16 mouse cellular contexts compared by ENCODE assay signal in genomic region chrX:103939701-103940100, GRCm38 (mm10).
"Had no signal": no experiment of that assay in that cellular context is flagged by ENCODE, and none has a peak within 500 bp of the region (broad histone marks: within the 10 kb centered on the region; RNA-seq: fewer than 3 reads in every experiment).

No protein-coding gene starts in this region.

- H3K4me2 ChIP-seq: intestine, embryonic 15.5 days; kidney, embryonic 15.5 days; limb, embryonic 13.5 days had no signal

- H3K4me3 ChIP-seq: intestine, embryonic 15.5 days; kidney, embryonic 15.5 days; limb, embryonic 10.5 days; limb, embryonic 13.5 days; midbrain, embryonic 10.5 days had no signal

- H3K36me3 ChIP-seq: intestine, embryonic 15.5 days; kidney, embryonic 15.5 days; limb, embryonic 10.5 days; limb, embryonic 13.5 days; midbrain, embryonic 10.5 days had no signal

- H3K9me3 ChIP-seq: intestine, embryonic 15.5 days; kidney, embryonic 15.5 days; limb, embryonic 10.5 days; limb, embryonic 13.5 days; midbrain, embryonic 10.5 days had no signal

- DNase-seq: kidney, adult 11 months; kidney, adult 8-10 months; kidney, postnatal 10 days; kidney, postnatal 36 days; lung, adult 2 months; lung, postnatal 14 days; lung, postnatal 4 days; midbrain, embryonic 14.5 days; right cerebral cortex, postnatal 4 days; thymus, postnatal 36 days had no signal

- H3K4me1 ChIP-seq: intestine, embryonic 15.5 days; kidney, embryonic 15.5 days; limb, embryonic 10.5 days; limb, embryonic 13.5 days; midbrain, embryonic 10.5 days had no signal

- H3K27ac ChIP-seq: intestine, embryonic 15.5 days; kidney, embryonic 15.5 days; limb, embryonic 10.5 days; limb, embryonic 13.5 days; midbrain, embryonic 10.5 days; stomach, postnatal 0 days had no signal

- H3K9ac ChIP-seq: intestine, embryonic 15.5 days; kidney, embryonic 15.5 days; limb, embryonic 13.5 days had no signal

- ATAC-seq: intestine, embryonic 15.5 days had no signal
